ENCODE assay signal across 12 mouse cellular contexts in the genomic region with DNA sequence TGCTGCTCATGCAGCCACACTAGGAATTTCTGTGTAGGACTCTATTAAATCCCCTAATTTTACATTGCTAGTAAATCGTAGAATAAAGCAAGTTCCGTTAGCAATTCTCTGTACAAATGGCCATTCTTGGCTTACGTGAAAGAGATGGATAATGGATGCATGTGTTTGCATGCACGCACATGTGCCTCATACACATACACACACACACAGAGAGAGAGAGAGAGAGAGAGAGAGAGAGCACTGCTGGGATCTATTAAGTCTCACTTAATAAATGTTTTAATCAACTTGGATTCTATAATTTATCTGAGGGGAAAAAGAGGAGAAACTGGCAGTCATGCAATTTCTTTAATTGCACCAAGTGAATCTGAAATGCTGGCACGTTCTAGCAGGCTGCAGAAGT.
"Had no signal": no experiment of that assay in that cellular context is flagged by ENCODE, and none has a peak within 500 bp of the region (broad histone marks: within the 10 kb centered on the region; RNA-seq: fewer than 3 reads in every experiment).

No protein-coding gene starts in this region.

- H3K27ac ChIP-seq: kidney, postnatal 0 days; left cerebral cortex, adult 2 months; liver, embryonic 13.5 days; lung, embryonic 15.5 days; macrophage; midbrain, embryonic 13.5 days; neural tube, embryonic 12.5 days had no signal

- ATAC-seq: midbrain, embryonic 13.5 days had no signal

- H3K27me3 ChIP-seq: liver, embryonic 13.5 days; lung, embryonic 15.5 days; midbrain, embryonic 13.5 days; neural tube, embryonic 12.5 days had no signal

- H3K36me3 ChIP-seq: liver, embryonic 13.5 days; lung, embryonic 15.5 days; midbrain, embryonic 13.5 days; neural tube, embryonic 12.5 days had no signal

- H3K4me3 ChIP-seq: left cerebral cortex, adult 2 months; liver, embryonic 13.5 days; lung, embryonic 15.5 days; midbrain, embryonic 13.5 days; neural tube, embryonic 12.5 days had no signal

- H3K4me1 ChIP-seq: liver, embryonic 13.5 days; midbrain, embryonic 13.5 days; neural tube, embryonic 12.5 days had no signal

- DNase-seq: kidney, adult 2 months; kidney, postnatal 25 days; layer of hippocampus, postnatal 36 days; liver, embryonic 13.5 days; thymus, adult 18-20 months; thymus, postnatal 36 days had no signal

- H3K4me2 ChIP-seq: liver, embryonic 13.5 days; lung, embryonic 15.5 days; midbrain, embryonic 13.5 days; neural tube, embryonic 12.5 days had no signal

- H3K9ac ChIP-seq: liver, embryonic 13.5 days; lung, embryonic 15.5 days; midbrain, embryonic 13.5 days; neural tube, embryonic 12.5 days had no signal

- H3K9me3 ChIP-seq: liver, embryonic 13.5 days; lung, embryonic 15.5 days; neural tube, embryonic 12.5 days had no signal
